Mouse (Mus musculus): ENCODE measurements around the gene Kremen1. TPM values are rescaled to one million over a fixed set of nuclear protein-coding genes. Genes with fewer than 3 reads are reported as not detected.
A peak's percentile ranks its signal among the peaks of the same experiment; 100 is the strongest.

Gene Kremen1
- polyA plus RNA-seq, 1 experiment, result 9.4 TPM

GRCm38 (mm10) chr11:5219371-5219770 lies 42.0 kb downstream of the Kremen1 start:
- DNase-seq (ENCODE audit: low read depth in 1 of 2, low spot score in 2 of 2), result no peak
- Histone ChIP-seq H3K27ac (ENCODE audit: insufficient read depth, low read length) (no peak overlapping the region), H3K27me3 (ENCODE audit: control insufficient read depth, insufficient read depth, low read length) (no peaks in the 10 kb centered on the region), H3K4me3 (ENCODE audit: extremely low read depth, insufficient read depth, insufficient read length) (no peak overlapping the region), H3K36me3 (ENCODE audit: control insufficient read depth, insufficient read depth, low read length) (no peaks in the 10 kb centered on the region), H3K4me1 (ENCODE audit: control insufficient read depth, insufficient read depth, insufficient read length) (no peaks in the 10 kb centered on the region; the same call in 1 of the 2 replicates)
- WGBS, result 66% methylated on average over 4 of the region's 4 CpGs
- TF ChIP-seq POLR2A (IDR thresholded peaks at IDR 0.05; ENCODE audit: low read depth, low read length), result no peak
- no peak for TF ChIP-seq CTCF (IDR thresholded peaks at IDR 0.05; ENCODE audit: extremely low read depth, insufficient read depth, insufficient read length, insufficient replicate concordance)

- Histone ChIP-seq H3K27ac (ENCODE audit: insufficient read depth, low read length) (no peak overlapping the region), H3K36me3 (ENCODE audit: control insufficient read depth, insufficient read depth, low read length) (no peaks in the 10 kb centered on the region), H3K27me3 (ENCODE audit: control insufficient read depth, insufficient read depth, low read length) (no peaks in the 10 kb centered on the region), H3K4me1 (ENCODE audit: control insufficient read depth, insufficient read depth, insufficient read length) (no peaks in the 10 kb centered on the region; the same call in 1 of the 2 replicates), H3K4me3 (ENCODE audit: extremely low read depth, insufficient read depth, insufficient read length) (no peak overlapping the region)
- TF ChIP-seq CTCF (IDR thresholded peaks at IDR 0.05; ENCODE audit: extremely low read depth, insufficient read depth, insufficient read length, insufficient replicate concordance), result no peak
- no peak for TF ChIP-seq POLR2A (IDR thresholded peaks at IDR 0.05; ENCODE audit: low read depth, low read length)
- peak in 1 of 2 experiments; percentile 26 for DNase-seq (ENCODE audit: low read depth in 1 of 2, low spot score in 2 of 2)
- WGBS, result 43% methylated on average over 14 of the region's 14 CpGs
These were observed 45.8 kb downstream of the Kremen1 start for GRCm38 (mm10) chr11:5215401-5216187.

GRCm38 (mm10) chr11:5214483-5215040 lies 46.8 kb downstream of the Kremen1 start:
- peaks cover 4% of the 10 kb centered on the region for H3K36me3 ChIP-seq (ENCODE audit: control insufficient read depth, insufficient read depth, low read length)
- H3K27ac ChIP-seq (ENCODE audit: insufficient read depth, low read length), result no peak overlapping the region
- DNase-seq (ENCODE audit: low read depth in 1 of 2, low spot score in 2 of 2), result no peak
- TF ChIP-seq CTCF (IDR thresholded peaks at IDR 0.05; ENCODE audit: extremely low read depth, insufficient read depth, insufficient read length, insufficient replicate concordance) (no peak), POLR2A (IDR thresholded peaks at IDR 0.05; ENCODE audit: low read depth, low read length) (no peak)
- H3K27me3 ChIP-seq (ENCODE audit: control insufficient read depth, insufficient read depth, low read length), result no peaks in the 10 kb centered on the region
- 56% methylated on average over 6 of the region's 6 CpGs for WGBS
- no peaks in the 10 kb centered on the region; the same call in 1 of the 2 replicates for H3K4me1 ChIP-seq (ENCODE audit: control insufficient read depth, insufficient read depth, insufficient read length)
- no peak overlapping the region for H3K4me3 ChIP-seq (ENCODE audit: extremely low read depth, insufficient read depth, insufficient read length)

GRCm38 (mm10) chr11:5203054-5203453 lies 58.3 kb downstream of the Kremen1 start:
- no peak for TF ChIP-seq CTCF (IDR thresholded peaks at IDR 0.05; ENCODE audit: extremely low read depth, insufficient read depth, insufficient read length, insufficient replicate concordance)
- TF ChIP-seq POLR2A (IDR thresholded peaks at IDR 0.05; ENCODE audit: low read depth, low read length), result no peak
- Histone ChIP-seq H3K27me3 (ENCODE audit: control insufficient read depth, insufficient read depth, low read length) (no peaks in the 10 kb centered on the region), H3K4me1 (ENCODE audit: control insufficient read depth, insufficient read depth, insufficient read length) (no peaks in the 10 kb centered on the region; the same call in 1 of the 2 replicates), H3K4me3 (ENCODE audit: extremely low read depth, insufficient read depth, insufficient read length) (no peak overlapping the region), H3K36me3 (ENCODE audit: control insufficient read depth, insufficient read depth, low read length) (peaks cover 1% of the 10 kb centered on the region; the same call in 1 of the 2 replicates), H3K27ac (ENCODE audit: insufficient read depth, low read length) (no peak overlapping the region)
- DNase-seq (ENCODE audit: low read depth in 1 of 2, low spot score in 2 of 2), result no peak
- 94% methylated on average over 6 of the region's 6 CpGs for WGBS

- Histone ChIP-seq H3K4me3 (ENCODE audit: extremely low read depth, insufficient read depth, insufficient read length) (no peak overlapping the region), H3K27ac (ENCODE audit: insufficient read depth, low read length) (no peak overlapping the region), H3K36me3 (ENCODE audit: control insufficient read depth, insufficient read depth, low read length) (peaks cover 1% of the 10 kb centered on the region; the same call in 1 of the 2 replicates), H3K27me3 (ENCODE audit: control insufficient read depth, insufficient read depth, low read length) (no peaks in the 10 kb centered on the region), H3K4me1 (ENCODE audit: control insufficient read depth, insufficient read depth, insufficient read length) (no peaks in the 10 kb centered on the region; the same call in 1 of the 2 replicates)
- no peak for DNase-seq (ENCODE audit: low read depth in 1 of 2, low spot score in 2 of 2)
- 90% methylated on average over 20 of the region's 20 CpGs for WGBS
- TF ChIP-seq POLR2A (IDR thresholded peaks at IDR 0.05; ENCODE audit: low read depth, low read length) (no peak), CTCF (IDR thresholded peaks at IDR 0.05; ENCODE audit: extremely low read depth, insufficient read depth, insufficient read length, insufficient replicate concordance) (no peak)
These were observed 59.3 kb downstream of the Kremen1 start for GRCm38 (mm10) chr11:5201799-5202680.

- H3K4me1 ChIP-seq (ENCODE audit: control insufficient read depth, insufficient read depth, insufficient read length), result no peaks in the 10 kb centered on the region
- peaks cover 1% of the 10 kb centered on the region; the same call in 1 of the 2 replicates for H3K36me3 ChIP-seq (ENCODE audit: control insufficient read depth, insufficient read depth, low read length)
- no peak overlapping the region for H3K27ac ChIP-seq (ENCODE audit: insufficient read depth, low read length)
- H3K27me3 ChIP-seq (ENCODE audit: control insufficient read depth, insufficient read depth, low read length), result no peaks in the 10 kb centered on the region
- 97% methylated on average over 2 of the region's 2 CpGs for WGBS
- TF ChIP-seq CTCF (IDR thresholded peaks at IDR 0.05; ENCODE audit: extremely low read depth, insufficient read depth, insufficient read length, insufficient replicate concordance) (no peak), POLR2A (IDR thresholded peaks at IDR 0.05; ENCODE audit: low read depth, low read length) (no peak)
- no peak for DNase-seq (ENCODE audit: low read depth in 1 of 2, low spot score in 2 of 2)
- H3K4me3 ChIP-seq (ENCODE audit: extremely low read depth, insufficient read depth, insufficient read length), result no peak overlapping the region
These were observed 61.5 kb downstream of the Kremen1 start for GRCm38 (mm10) chr11:5199879-5200278.

All from spleen, adult 2 months (tissue).